8 mouse cellular contexts compared by ENCODE assay signal in the genomic region with DNA sequence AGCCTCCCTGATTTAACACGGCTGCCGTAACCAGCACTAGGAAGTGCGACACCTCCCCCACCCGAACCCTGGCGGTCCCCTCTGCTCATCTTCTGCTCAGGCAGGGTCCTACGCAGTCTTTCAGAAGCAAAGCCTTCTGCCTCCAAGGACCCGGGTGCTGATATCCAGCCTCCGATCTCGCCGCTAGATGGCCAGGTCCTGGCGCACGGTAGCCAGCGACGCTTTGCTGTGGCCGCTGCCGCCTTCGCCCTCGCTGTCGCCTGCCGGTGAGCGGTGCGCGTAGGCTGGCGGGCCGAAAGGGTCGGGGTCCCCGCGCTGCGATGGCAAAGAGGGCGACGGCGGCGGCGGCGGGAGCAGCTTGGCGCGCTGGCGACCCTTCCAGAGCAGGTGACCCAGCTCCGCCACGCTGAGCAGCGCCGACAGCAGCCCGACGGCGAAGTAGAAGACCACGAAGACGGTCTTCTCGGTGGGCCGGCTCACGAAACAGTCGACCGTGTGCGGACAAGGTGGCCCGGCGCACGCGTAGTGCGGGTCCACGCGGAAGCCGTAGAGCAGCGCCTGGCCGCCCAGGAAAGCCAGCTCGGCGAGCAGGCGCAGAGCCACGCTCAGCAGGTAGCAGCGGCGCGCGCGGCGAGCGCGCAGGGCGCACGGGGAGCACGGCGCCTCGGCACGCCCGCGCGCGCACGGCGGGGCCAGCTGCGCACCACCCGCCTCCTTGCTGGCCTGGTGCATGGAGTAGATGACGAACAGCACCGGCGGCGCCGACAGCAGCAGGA. TPM values are rescaled to one million over a fixed set of nuclear protein-coding genes. Genes with fewer than 3 reads are reported as not detected.
DNase-seq lines count a peak whose midpoint lies in the region; ATAC-seq and TF ChIP-seq lines count a peak whose summit lies in the region.

No protein-coding gene starts in this region.

- peak overlapping the region; percentile 4 for H3ac ChIP-seq in myocyte (ENCODE audit: control insufficient read depth, insufficient read length)

- H3K4me2 ChIP-seq in forebrain, embryonic 16.5 days (ENCODE audit: low read length) = peak overlapping the region; percentile 74
- H3K4me2 ChIP-seq in intestine, embryonic 16.5 days (ENCODE audit: low read depth, low read length) = peak overlapping the region; percentile 97
- H3K4me2 ChIP-seq in myocyte (ENCODE audit: low read depth) = peak overlapping the region; percentile 78

- peaks cover 4% of the 10 kb centered on the region for H3K27me3 ChIP-seq in forebrain, embryonic 16.5 days (replicated peaks; ENCODE audit: control insufficient read depth, insufficient read depth, low read length)
- H3K27me3 ChIP-seq in intestine, embryonic 16.5 days (replicated peaks; ENCODE audit: control insufficient read depth, insufficient read depth, low read length) = 0 out of 2 replicates have a peak, but pooled peaks cover 9% of the 10 kb centered on the region
- 0 out of 2 replicates have a peak, but pooled peaks cover 4% of the 10 kb centered on the region for H3K27me3 ChIP-seq in liver, adult 2 months (ENCODE audit: control insufficient read depth, insufficient read depth, low read length)
- H3K27me3 ChIP-seq in myocyte (ENCODE audit: control insufficient read depth, insufficient read depth, insufficient read length) = peaks cover 20% of the 10 kb centered on the region

- H3K9ac ChIP-seq in forebrain, embryonic 16.5 days (replicated peaks; ENCODE audit: low read depth, low read length) = peak overlapping the region; percentile 66
- peak overlapping the region; percentile 64 for H3K9ac ChIP-seq in intestine, embryonic 16.5 days (ENCODE audit: low read depth, low read length)
- H3K9ac ChIP-seq in liver, adult 2 months (ENCODE audit: low read depth, low read length) = peak overlapping the region; percentile 34

- peak; percentile 50 to 81 for DNase-seq in spleen, postnatal 4 days (ENCODE audit: low spot score in 2 of 2)
- DNase-seq in spleen, postnatal 14 days (ENCODE audit: low spot score in 2 of 2) = no peak
- DNase-seq in cerebellum, adult 11 months = peak; percentile 70
- peak; percentile 40 for DNase-seq in liver, adult 2 months (ENCODE audit: extremely low read depth, low read depth, low spot score)
- no peak for DNase-seq in urinary bladder, postnatal 10 days (ENCODE audit: low spot score)

- peaks cover 8% of the 10 kb centered on the region for H3K4me1 ChIP-seq in forebrain, embryonic 16.5 days (replicated peaks; ENCODE audit: control insufficient read depth, insufficient read depth, low read length)
- H3K4me1 ChIP-seq in intestine, embryonic 16.5 days (ENCODE audit: control insufficient read depth, insufficient read depth, low read length) = peaks cover 6% of the 10 kb centered on the region
- H3K4me1 ChIP-seq in liver, adult 2 months (ENCODE audit: control insufficient read depth, insufficient read depth, low read length) = 0 out of 2 replicates have a peak, but pooled peaks cover 2% of the 10 kb centered on the region

- peak overlapping the region; percentile 60 for H3K4me3 ChIP-seq in forebrain, embryonic 16.5 days (replicated peaks; ENCODE audit: low read length)
- peak overlapping the region; percentile 63 for H3K4me3 ChIP-seq in intestine, embryonic 16.5 days (ENCODE audit: low read length)
- peak overlapping the region; percentile 57 for H3K4me3 ChIP-seq in liver, adult 2 months (ENCODE audit: insufficient read depth, low read depth, low read length)
- no peak overlapping the region for H3K4me3 ChIP-seq in myocyte

- TF ChIP-seq CTCF in liver, adult 2 months (IDR thresholded peaks at IDR 0.05; ENCODE audit: low read depth, low read length) = peak; percentile 83

- H3K27ac ChIP-seq in forebrain, embryonic 16.5 days (ENCODE audit: low read length) = peak overlapping the region; percentile 81
- no peak overlapping the region for H3K27ac ChIP-seq in intestine, embryonic 16.5 days (ENCODE audit: low read length)
- no peak overlapping the region for H3K27ac ChIP-seq in liver, adult 2 months (replicated peaks; ENCODE audit: insufficient read depth, low read depth, low read length)

- TF ChIP-seq POLR2A in liver, adult 2 months (IDR thresholded peaks at IDR 0.05; ENCODE audit: extremely low read depth, insufficient read depth, low read length) = no peak
- no peak for TF ChIP-seq POLR2A in myocyte (IDR thresholded peaks at IDR 0.05; ENCODE audit: insufficient read length, low read depth)

- no peaks in the 10 kb centered on the region for H3K79me2 ChIP-seq in liver, adult 2 months (ENCODE audit: control insufficient read depth, insufficient read depth, low read length)
- H3K79me2 ChIP-seq in myocyte (ENCODE audit: control insufficient read depth, insufficient read depth) = no peaks in the 10 kb centered on the region

- WGBS in forebrain, embryonic 16.5 days = under 1% methylated on average over 82 of the region's 94 CpGs
- under 1% methylated on average over 94 of the region's 94 CpGs for WGBS in intestine, embryonic 16.5 days
- under 1% methylated on average over 94 of the region's 94 CpGs for WGBS in liver, adult 2 months

- peak; percentile 83 for ATAC-seq in forebrain, embryonic 16.5 days
- ATAC-seq in intestine, embryonic 16.5 days = peak; percentile 83

- H3K36me3 ChIP-seq in forebrain, embryonic 16.5 days (ENCODE audit: control insufficient read depth, insufficient read depth) = no peaks in the 10 kb centered on the region
- no peaks in the 10 kb centered on the region for H3K36me3 ChIP-seq in intestine, embryonic 16.5 days (ENCODE audit: control insufficient read depth, insufficient read depth, low read length)
- H3K36me3 ChIP-seq in liver, adult 2 months (ENCODE audit: control insufficient read depth, insufficient read depth, low read length) = no peaks in the 10 kb centered on the region
- no peaks in the 10 kb centered on the region for H3K36me3 ChIP-seq in myocyte (ENCODE audit: control insufficient read depth, insufficient read depth)

- no peaks in the 10 kb centered on the region for H3K9me3 ChIP-seq in forebrain, embryonic 16.5 days (ENCODE audit: control insufficient read depth, low read length)
- no peaks in the 10 kb centered on the region for H3K9me3 ChIP-seq in intestine, embryonic 16.5 days (ENCODE audit: control insufficient read depth, low read length)

TF ChIP-seq in myocyte, 11 proteins besides CTCF, POLR2A, EP300 and RAD21:
- no peak for TF ChIP-seq POLR2AphosphoS2 (IDR thresholded peaks at IDR 0.05; ENCODE audit: insufficient read length, low read depth)
- no peak for TF ChIP-seq REST (IDR thresholded peaks at IDR 0.05; ENCODE audit: insufficient read depth, insufficient read length)
- no peak for TF ChIP-seq SRF (IDR thresholded peaks at IDR 0.05; ENCODE audit: control insufficient read depth, insufficient read length, low read depth)
- TF ChIP-seq MYOG (IDR thresholded peaks at IDR 0.05; ENCODE audit: control insufficient read depth in 1 of 3, insufficient read depth in 1 of 3, insufficient read length in 2 of 3, low read depth in 2 of 3) = peak in 2 of 3 experiments; percentile 10 to 38
- TF ChIP-seq E2F4 (IDR thresholded peaks at IDR 0.05; ENCODE audit: insufficient read depth) = no peak
- TF ChIP-seq TCF3 (IDR thresholded peaks at IDR 0.05; ENCODE audit: insufficient read length, low read depth) = no peak
- TF ChIP-seq MAX (IDR thresholded peaks at IDR 0.05; ENCODE audit: low read depth) = no peak
- peak in 1 of 3 experiments; percentile 53 for TF ChIP-seq MYOD1 (IDR thresholded peaks at IDR 0.05; ENCODE audit: control insufficient read depth in 1 of 3, insufficient read length in 2 of 3, low read depth in 2 of 3)

RNA-seq across cellular contexts. Expression of gene Gjd3, which starts 0.6 kb away (rescaled TPM):
- 0.51 and 1.0 TPM in 2 replicates for polyA plus RNA-seq in forebrain, embryonic 16.5 days (2015; fragmentation: Nextera tagmentation; extraction: Ambion mirVana)
- polyA plus RNA-seq in intestine, embryonic 16.5 days (2015; fragmentation: Nextera tagmentation; extraction: Ambion mirVana) = 0.17 TPM in 1 of 2 replicates, not detected in the other
- total RNA-seq in liver, adult 2 months (2014; rRNA removed) = not detected in 2 replicates
- polyA plus RNA-seq in liver, adult 2 months (2012; rRNA removed) = 0.11 TPM in 1 of 2 replicates, not detected in the other
- polyA plus RNA-seq in myocyte (2012; fragmentation: generic; extraction: Trizol) = 0.05 TPM

RNA-seq across cellular contexts. Expression of gene Top2a, which starts 41.8 kb away (rescaled TPM):
- polyA plus RNA-seq in forebrain, embryonic 16.5 days (2015; fragmentation: Nextera tagmentation; extraction: Ambion mirVana) = 97.6 and 121 TPM in 2 replicates
- polyA plus RNA-seq in intestine, embryonic 16.5 days (2015; fragmentation: Nextera tagmentation; extraction: Ambion mirVana) = 132 and 149 TPM in 2 replicates
- 1.8 and 4.2 TPM in 2 replicates for total RNA-seq in liver, adult 2 months (2014; rRNA removed)
- polyA plus RNA-seq in liver, adult 2 months (2012; rRNA removed) = 0.22 and 0.31 TPM in 2 replicates
- 39.9 TPM for polyA plus RNA-seq in myocyte (2012; fragmentation: generic; extraction: Trizol)

RNA-seq across cellular contexts. Expression of gene Rara, which starts 54.6 kb away (rescaled TPM):
- 9.5 and 10.6 TPM in 2 replicates for polyA plus RNA-seq in forebrain, embryonic 16.5 days (2015; fragmentation: Nextera tagmentation; extraction: Ambion mirVana)
- polyA plus RNA-seq in intestine, embryonic 16.5 days (2015; fragmentation: Nextera tagmentation; extraction: Ambion mirVana) = 28.2 and 31.2 TPM in 2 replicates
- total RNA-seq in liver, adult 2 months (2014; rRNA removed) = 3.7 and 4.5 TPM in 2 replicates
- polyA plus RNA-seq in liver, adult 2 months (2012; rRNA removed) = 14.1 and 14.6 TPM in 2 replicates
- 27.3 TPM for polyA plus RNA-seq in myocyte (2012; fragmentation: generic; extraction: Trizol)

RNA-seq across cellular contexts. Expression of gene Igfbp4, which starts 58.9 kb away (rescaled TPM):
- polyA plus RNA-seq in forebrain, embryonic 16.5 days (2015; fragmentation: Nextera tagmentation; extraction: Ambion mirVana) = 147 and 167 TPM in 2 replicates
- 345 and 352 TPM in 2 replicates for polyA plus RNA-seq in intestine, embryonic 16.5 days (2015; fragmentation: Nextera tagmentation; extraction: Ambion mirVana)
- 662 and 813 TPM in 2 replicates for total RNA-seq in liver, adult 2 months (2014; rRNA removed)
- 1,830 and 2,620 TPM in 2 replicates for polyA plus RNA-seq in liver, adult 2 months (2012; rRNA removed)
- polyA plus RNA-seq in myocyte (2012; fragmentation: generic; extraction: Trizol) = 58.6 TPM

Comparison
In these comparisons a context has a peak if more than half of its experiments do, and no peak if none do; other contexts are left out.
1. DNase-seq: peak in spleen, postnatal 4 days (2 of 2), cerebellum, adult 11 months (single experiment) and liver, adult 2 months (single experiment); none in spleen, postnatal 14 days (0 of 2) and urinary bladder, postnatal 10 days (single experiment).
2. RNA of gene Top2a, which starts 41.8 kb away (polyA plus RNA-seq): 132 to 149 TPM in intestine, embryonic 16.5 days, 97.6 to 121 TPM in forebrain, embryonic 16.5 days and 39.9 TPM in myocyte (single experiment); 0.22 to 0.31 TPM in liver, adult 2 months; every median in the first group is over 10 times any median in the second.
3. Peak in every context shown above with its lines, with median percentiles within 50 percentile points of each other: H3K4me2 ChIP-seq and H3K9ac ChIP-seq.